Mouse (Mus musculus): Measurements from ENCODE around the gene Rasgrf1.

Rasgrf1 gene

GRCm38 (mm10) chr9:89909131-89910010, at the start of gene Rasgrf1:
Gene Rasgrf1 (plus strand): TSS chr9:89909908.
- DNase-seq (ENCODE audit: low spot score in 2 of 2): peak; percentile 61 to 66

- DNase-seq (ENCODE audit: low spot score in 2 of 2): no peak
These were observed 49.6 kb upstream of the Rasgrf1 start for GRCm38 (mm10) chr9:89860145-89860544.

GRCm38 (mm10) chr9:89860584-89860983, 49.1 kb upstream of the Rasgrf1 start:
- no peak for DNase-seq (ENCODE audit: low spot score in 2 of 2)

DNA sequence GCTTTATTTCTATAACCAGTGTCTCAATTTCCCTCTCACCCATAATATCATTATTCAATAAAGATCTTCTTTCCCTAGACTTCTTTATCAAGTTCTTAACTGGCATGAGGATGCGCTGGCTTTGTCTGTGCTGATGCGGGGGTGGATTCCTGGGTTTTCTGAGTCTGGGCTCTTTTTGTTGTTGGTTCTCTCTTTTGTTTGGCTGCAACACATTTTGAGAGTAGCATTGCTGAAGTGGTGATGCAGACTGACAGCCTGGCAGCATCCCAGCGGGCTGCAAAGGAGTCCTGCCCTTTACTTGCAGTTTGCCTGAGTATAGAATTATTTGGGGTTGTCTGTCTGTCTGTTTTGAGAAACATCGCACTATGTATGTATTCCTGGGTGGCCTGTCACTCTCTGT, 42.6 kb upstream of the Rasgrf1 start:
- no peak for DNase-seq (ENCODE audit: low spot score in 2 of 2)

GRCm38 (mm10) chr9:89868093-89868729, 41.5 kb upstream of the Rasgrf1 start:
- DNase-seq (ENCODE audit: low spot score in 2 of 2): no peak

GRCm38 (mm10) chr9:89869594-89869993, 40.1 kb upstream of the Rasgrf1 start:
- no peak for DNase-seq (ENCODE audit: low spot score in 2 of 2)

DNA sequence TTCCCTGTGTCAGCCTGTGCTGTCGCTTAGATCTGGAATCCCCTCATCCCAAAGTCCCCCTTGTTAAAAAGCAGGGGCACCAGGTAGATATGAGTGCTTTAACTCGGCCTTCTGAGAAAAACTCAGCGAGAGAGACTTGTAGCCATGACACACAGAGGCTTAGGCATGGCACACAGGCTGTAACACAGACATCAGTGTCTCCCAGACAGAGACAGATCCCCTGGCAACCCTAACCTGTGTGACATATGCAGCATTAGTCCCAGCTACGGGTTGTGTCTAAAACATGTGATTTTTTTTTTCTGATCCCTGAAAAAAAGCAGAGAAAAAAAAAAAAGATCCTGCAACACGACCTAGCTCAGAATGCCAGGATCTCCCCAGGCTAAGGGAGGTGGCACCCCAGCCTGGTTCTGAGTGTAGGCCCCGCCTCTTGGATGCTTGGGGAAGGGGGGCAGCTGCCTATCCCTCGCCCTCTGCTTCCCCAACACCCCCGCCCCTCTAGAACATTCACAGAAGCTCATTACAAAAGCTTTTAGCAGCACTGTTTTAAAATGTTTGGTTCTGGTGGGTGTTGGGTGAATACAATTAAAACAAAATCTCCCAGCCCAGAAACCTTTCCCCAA, 39.1 kb upstream of the Rasgrf1 start:
- no peak for DNase-seq (ENCODE audit: low spot score in 2 of 2)

GRCm38 (mm10) chr9:89872137-89872536, 37.6 kb upstream of the Rasgrf1 start:
- peak in 1 of 2 experiments; percentile 65 for DNase-seq (ENCODE audit: low spot score in 2 of 2)

- DNase-seq (ENCODE audit: low spot score in 2 of 2): no peak
These were observed 35.3 kb upstream of the Rasgrf1 start for GRCm38 (mm10) chr9:89874434-89874833.

- no peak for DNase-seq (ENCODE audit: low spot score in 2 of 2)
These were observed 34.2 kb upstream of the Rasgrf1 start for GRCm38 (mm10) chr9:89875551-89875950.

DNA sequence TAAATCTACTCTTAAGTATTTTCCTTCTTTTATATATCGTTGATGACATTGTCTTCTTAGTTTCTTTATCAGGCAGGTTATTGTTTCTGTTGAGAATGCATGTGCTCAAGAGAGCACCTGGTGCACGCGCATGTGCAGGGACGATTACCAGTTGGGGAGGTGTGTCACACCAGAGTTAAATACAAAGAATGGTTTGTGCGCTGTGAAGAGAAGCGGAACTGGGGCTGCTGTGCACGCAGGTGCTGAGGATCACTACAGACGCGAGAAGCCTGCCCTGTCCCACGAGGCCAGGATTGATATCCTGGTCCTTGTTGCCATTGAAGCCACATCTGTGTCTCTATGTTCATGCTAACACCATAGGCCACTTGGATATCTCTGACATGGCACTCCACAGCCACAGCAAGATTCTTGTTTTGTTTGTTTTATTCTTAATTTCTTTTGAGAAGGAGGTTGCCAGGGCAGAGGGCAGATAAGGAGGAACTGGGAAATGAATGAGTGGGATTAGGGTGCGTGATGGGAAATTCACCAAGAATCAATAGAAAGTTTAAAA, 31.2 kb upstream of the Rasgrf1 start:
- DNase-seq (ENCODE audit: low spot score in 2 of 2): no peak

GRCm38 (mm10) chr9:89879574-89879973, 30.1 kb upstream of the Rasgrf1 start:
- DNase-seq (ENCODE audit: low spot score in 2 of 2): no peak

- DNase-seq (ENCODE audit: low spot score in 2 of 2): no peak
These were observed 28.2 kb upstream of the Rasgrf1 start for GRCm38 (mm10) chr9:89881552-89881951.

DNA sequence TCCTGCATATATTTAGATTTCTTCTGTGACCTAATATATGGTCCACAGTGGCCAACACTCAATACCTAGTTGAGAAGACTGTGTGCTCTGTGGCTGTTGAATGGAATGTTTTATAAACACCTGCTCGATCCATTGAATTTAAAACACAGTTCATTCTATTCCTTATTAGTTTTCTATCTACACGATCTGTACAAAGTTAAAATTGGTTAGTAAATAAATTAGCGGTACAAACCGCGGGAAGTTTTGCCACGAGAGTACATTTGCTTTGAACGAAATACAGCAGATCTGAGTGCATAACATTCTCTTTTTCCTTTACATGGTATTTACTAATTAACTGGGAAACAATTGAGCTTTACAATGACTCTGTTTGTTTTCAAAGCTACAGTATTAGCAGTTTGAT, 27.1 kb upstream of the Rasgrf1 start:
- DNase-seq (ENCODE audit: low spot score in 2 of 2): no peak

DNA sequence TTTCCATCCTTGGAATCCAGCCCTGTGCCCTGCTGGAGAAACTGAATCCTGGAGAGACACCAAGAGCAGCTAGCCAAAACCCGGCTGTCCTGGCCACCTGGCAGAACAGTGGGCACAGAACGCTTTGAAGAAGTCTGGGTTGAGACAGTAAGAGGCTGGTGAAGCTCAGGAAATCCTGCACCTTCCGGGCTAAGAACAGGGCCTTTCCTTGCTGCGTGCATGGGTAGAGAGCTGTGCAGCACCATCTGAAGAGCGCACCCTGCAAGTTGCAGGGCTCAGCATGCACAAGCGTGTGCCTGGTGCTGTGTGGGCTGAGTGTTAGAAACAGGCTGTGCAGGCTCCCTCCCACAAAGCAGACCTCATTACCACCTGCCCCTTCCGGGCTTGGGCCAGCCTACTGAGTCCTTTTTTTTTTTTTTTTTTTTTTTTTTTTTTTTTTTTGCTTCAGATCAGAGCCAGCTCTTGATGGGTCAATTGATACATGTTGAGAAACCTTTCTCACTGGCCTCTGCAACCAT, 23.9 kb upstream of the Rasgrf1 start:
- peak in 1 of 2 experiments; percentile 35 for DNase-seq (ENCODE audit: low spot score in 2 of 2)

GRCm38 (mm10) chr9:89891534-89892293, 18.0 kb upstream of the Rasgrf1 start:
- DNase-seq (ENCODE audit: low spot score in 2 of 2): peak in 1 of 2 experiments; percentile 52

DNA sequence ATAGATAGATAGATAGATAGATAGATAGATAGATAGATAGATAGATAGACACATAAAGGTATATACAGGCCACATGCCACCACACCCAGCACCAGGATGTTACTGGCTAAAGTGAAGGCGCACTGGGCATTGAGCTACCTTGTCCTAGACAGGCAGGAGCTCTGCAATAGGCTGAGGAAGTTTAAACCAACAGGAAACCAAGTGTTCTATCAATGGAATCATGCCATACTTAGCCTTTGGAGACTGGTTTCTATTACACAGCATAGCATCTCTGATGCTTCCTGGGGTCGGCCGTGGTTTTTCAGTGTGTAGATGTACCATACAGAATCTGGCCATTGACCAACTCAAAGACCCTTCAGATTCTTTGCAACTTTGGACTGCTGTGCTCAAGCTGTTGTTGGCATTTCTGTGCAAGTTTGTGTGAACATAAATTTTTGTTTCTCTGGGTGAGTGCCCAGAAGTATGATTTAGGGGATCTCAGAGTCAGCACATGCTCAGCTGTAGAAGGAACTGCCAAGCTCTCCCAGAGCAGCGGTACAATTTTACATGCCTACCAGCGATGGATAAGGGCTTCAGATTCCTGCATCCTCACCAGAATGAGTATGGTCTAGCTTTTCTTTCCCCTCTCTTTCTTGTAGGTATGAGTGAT, 17.0 kb upstream of the Rasgrf1 start:
- no peak for DNase-seq (ENCODE audit: low spot score in 2 of 2)

DNA sequence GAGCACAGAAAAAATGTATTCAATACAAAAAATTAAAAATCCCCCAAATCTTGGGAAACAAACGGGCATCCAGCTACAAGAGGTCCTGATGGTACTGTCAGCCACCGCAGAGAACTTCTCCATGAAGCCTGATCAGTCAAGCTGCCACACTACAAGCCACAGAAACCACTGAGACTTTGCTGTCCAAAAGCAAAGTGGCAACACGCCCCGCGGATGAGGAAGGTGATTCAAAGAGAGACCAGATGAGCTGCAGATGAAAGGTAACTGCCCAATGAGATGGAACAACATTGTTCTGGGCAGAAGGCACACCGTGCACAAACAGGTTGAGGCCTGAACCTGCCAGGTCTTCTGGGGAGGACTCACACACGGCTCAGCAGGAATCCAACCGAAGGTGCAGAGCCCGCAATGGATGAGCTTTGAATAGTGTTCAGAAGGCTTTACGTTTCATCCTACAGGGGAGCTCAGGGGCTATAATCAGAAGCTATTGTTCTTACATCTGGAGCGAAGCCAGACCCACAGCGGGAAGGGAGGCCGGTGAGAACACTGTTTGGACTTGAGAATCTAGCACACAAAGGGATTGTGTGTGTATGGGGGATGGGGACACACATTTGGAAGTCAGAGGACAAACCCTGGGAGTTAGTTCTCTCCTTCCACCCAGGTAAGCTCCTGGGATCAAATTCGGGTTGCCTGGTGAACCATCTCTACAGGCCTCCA, 9.4 kb upstream of the Rasgrf1 start:
- no peak for DNase-seq (ENCODE audit: low spot score in 2 of 2)

- no peak for DNase-seq (ENCODE audit: low spot score in 2 of 2)
These were observed 8.5 kb upstream of the Rasgrf1 start for GRCm38 (mm10) chr9:89901184-89901583.

DNA sequence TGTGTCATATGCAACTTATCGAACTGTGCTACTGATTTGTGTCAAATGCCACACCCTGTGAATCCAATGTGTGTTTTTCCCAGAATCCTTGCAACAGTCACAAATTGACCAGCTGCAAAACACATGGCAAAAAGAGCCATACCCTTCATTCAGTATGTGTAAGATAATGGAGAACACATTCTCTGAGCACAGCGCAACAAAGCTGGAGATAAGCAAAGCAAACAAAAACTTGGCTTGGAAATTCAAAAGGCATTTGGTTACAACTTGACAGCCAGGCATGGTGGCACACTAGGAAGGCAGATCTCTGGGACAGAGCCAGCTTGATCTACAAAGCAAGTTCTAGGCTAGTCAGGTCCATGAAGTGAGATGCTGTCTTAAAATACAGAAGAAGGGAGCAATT, 6.9 kb upstream of the Rasgrf1 start:
- no peak for DNase-seq (ENCODE audit: low spot score in 2 of 2)
